Mouse (Mus musculus) thymus, postnatal 0 days (tissue): ENCODE measurements around the gene Oasl2. TPM values are rescaled to one million over a fixed set of nuclear protein-coding genes. Genes with fewer than 3 reads are reported as not detected.

ENCODE experiments used
- DNase-seq: peaks from one replicate; pipeline ENCODE4 v3.0.0-alpha.2; 2015; ENCODE audit warnings: low spot score
- microRNA-seq: library from miRNA; unstranded; fragments of <30 nt; microRNA quantifications from one replicate; pipeline ENCODE4, GENCODE M21; 2016; ENCODE audit warnings: borderline number of aligned reads
- polyA plus RNA-seq: library from polyadenylated mRNA; unstranded; fragments of >200 nt; fragmentation: Nextera tagmentation; extraction: Ambion mirVana; gene quantifications from 2 replicates; pipeline ENCODE4 v1.2.1, GENCODE M21; 2015

The Oasl2 gene
- polyA plus RNA-seq, 1 experiment from 2014 or later: 77.9 TPM

- DNase-seq: no peak
These were observed 61.3 kb downstream of the Oasl2 start for GRCm38 (mm10) chr5:114958069-114958468.

Small RNA genes lying within 50 kb of the gene (microRNA-seq; reads per million reads assigned to microRNA genes)
- gene Mir6240: 51.2 reads per million, percentile 39 among the genes with 10 or more reads in this experiment

Other genes starting within 250 kb of the Oasl2 start
- 1.1 TPM in 2 replicates for gene Trpv4, start 238.5 kb upstream of the Oasl2 start, polyA plus RNA-seq
- 134 and 147 TPM in 2 replicates for gene Gltp, start 206.0 kb upstream of the Oasl2 start, polyA plus RNA-seq
- gene Tchp, start 189.2 kb upstream of the Oasl2 start, polyA plus RNA-seq: 9.8 and 10.8 TPM in 2 replicates
- 80.3 and 86.3 TPM in 2 replicates for gene Ankrd13a, start 122.3 kb upstream of the Oasl2 start, polyA plus RNA-seq
- 72.3 and 75.1 TPM in 2 replicates for gene Git2, start 121.4 kb upstream of the Oasl2 start, polyA plus RNA-seq
- 119 and 139 TPM in 2 replicates for gene 1500011B03Rik, start 73.5 kb upstream of the Oasl2 start, polyA plus RNA-seq
- gene 4930519G04Rik, start 43.3 kb upstream of the Oasl2 start, polyA plus RNA-seq: not detected in 2 replicates
- gene Gm9936, start 38.3 kb upstream of the Oasl2 start, polyA plus RNA-seq: not detected in 2 replicates
- 5.0 and 6.3 TPM in 2 replicates for gene Oasl1, start 26.3 kb downstream of the Oasl2 start, polyA plus RNA-seq
- 58.5 and 69.2 TPM in 2 replicates for gene 2210016L21Rik, start 45.2 kb downstream of the Oasl2 start, polyA plus RNA-seq
- gene Hnf1a, start 74.2 kb downstream of the Oasl2 start, polyA plus RNA-seq: 1.3 and 1.6 TPM in 2 replicates
- gene Sppl3, start 114.2 kb downstream of the Oasl2 start, polyA plus RNA-seq: 15.2 and 22.3 TPM in 2 replicates
- 26.4 and 27.2 TPM in 2 replicates for gene Gm10401, start 201.4 kb downstream of the Oasl2 start, polyA plus RNA-seq
- 51.6 and 58.6 TPM in 2 replicates for gene Acads, start 222.4 kb downstream of the Oasl2 start, polyA plus RNA-seq
- 25.0 and 27.5 TPM in 2 replicates for gene Unc119b, start 238.0 kb downstream of the Oasl2 start, polyA plus RNA-seq